Mouse (Mus musculus) midbrain, embryonic 12.5 days (tissue): ENCODE results near the gene Tgfb2. TPM values are rescaled to one million over a fixed set of nuclear protein-coding genes. Genes with fewer than 3 reads are reported as not detected.

Experiments used
- ATAC-seq: fragments of 200-750 bp; cut with Nextera tagmentation; 2 replicates; pipeline ENCODE4 v1.8.0; 2017; ENCODE audit warnings: low read depth, moderate TSS enrichment, moderate library complexity; ENCODE audit not compliant: low FRiP score
- H3K27ac ChIP-seq: fragments of 300-500 bp; sonication (generic); replicated peaks from 2 replicates; pipeline ENCODE4 v1.5.1; 2016; ENCODE audit warnings: mild to moderate bottlenecking
- H3K27me3 ChIP-seq: fragments of 300-500 bp; sonication (generic); 2 replicates; pipeline ENCODE4 v1.6.1; 2016; ENCODE audit warnings: mild to moderate bottlenecking
- H3K36me3 ChIP-seq: fragments of 300-500 bp; sonication (generic); 2 replicates; pipeline ENCODE4 v1.6.1; 2016
- H3K4me1 ChIP-seq: fragments of 300-500 bp; sonication (generic); 2 replicates; pipeline ENCODE4 v1.6.1; 2016
- H3K4me2 ChIP-seq: fragments of 300-500 bp; sonication (generic); replicated peaks from 2 replicates; pipeline ENCODE4 v1.6.1; 2016; ENCODE audit warnings: mild to moderate bottlenecking, moderate library complexity
- H3K4me3 ChIP-seq: fragments of 300-500 bp; sonication (generic); 2 replicates; pipeline ENCODE4 v1.5.1; 2016; ENCODE audit warnings: mild to moderate bottlenecking
- H3K9ac ChIP-seq: fragments of 300-500 bp; sonication (generic); replicated peaks from 2 replicates; pipeline ENCODE4 v1.6.1; 2016; ENCODE audit warnings: mild to moderate bottlenecking, moderate library complexity
- H3K9me3 ChIP-seq: fragments of 300-500 bp; sonication (generic); 2 replicates; pipeline ENCODE4 v1.6.1; 2016; ENCODE audit warnings: mild to moderate bottlenecking
- WGBS: fragments of 180-500 bp; shearing (Covaris S2); methylation state at CpG from one replicate; pipeline ENCODE4 v1.1.7; 2016; 5-methylcytosine and 5-hydroxymethylcytosine counted together
- polyA plus RNA-seq: library from polyadenylated mRNA; unstranded; fragments of >200 nt; fragmentation: Nextera tagmentation; extraction: Ambion mirVana; gene quantifications from 2 replicates; pipeline ENCODE4 v1.2.1, GENCODE M21; 2016

The Tgfb2 gene
- polyA plus RNA-seq, 1 experiment from 2014 or later = 16.5 TPM

DNA sequence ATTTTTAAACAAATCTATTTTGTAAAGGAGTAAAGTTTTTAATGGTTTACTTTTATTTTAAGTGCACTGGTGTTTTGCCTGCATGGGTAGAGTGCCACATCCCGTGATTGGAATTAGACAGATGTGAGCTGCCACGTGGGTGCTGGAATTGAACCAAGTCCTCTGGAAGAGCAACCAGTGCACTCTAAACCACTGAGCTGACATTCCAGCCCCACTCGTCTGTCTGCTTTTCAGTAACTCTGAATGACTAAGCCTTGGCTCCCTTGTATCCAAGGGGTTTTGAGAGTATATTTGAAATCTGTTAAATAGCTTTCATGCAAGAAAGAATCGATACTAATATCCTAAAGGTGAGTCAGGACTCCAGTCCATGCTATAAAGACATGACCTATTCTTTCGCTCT, 13.1 kb upstream of the Tgfb2 start:
- Histone ChIP-seq H3K27ac (no peak overlapping the region), H3K4me1 (no peaks in the 10 kb centered on the region), H3K4me3 (no peak overlapping the region), H3K9me3 (no peaks in the 10 kb centered on the region), H3K36me3 (peaks cover 23% of the 10 kb centered on the region), H3K9ac (no peak overlapping the region), H3K4me2 (no peak overlapping the region), H3K27me3 (no peaks in the 10 kb centered on the region)
- WGBS = 92% methylated on average over 5 of the region's 5 CpGs
- no peak for ATAC-seq

DNA sequence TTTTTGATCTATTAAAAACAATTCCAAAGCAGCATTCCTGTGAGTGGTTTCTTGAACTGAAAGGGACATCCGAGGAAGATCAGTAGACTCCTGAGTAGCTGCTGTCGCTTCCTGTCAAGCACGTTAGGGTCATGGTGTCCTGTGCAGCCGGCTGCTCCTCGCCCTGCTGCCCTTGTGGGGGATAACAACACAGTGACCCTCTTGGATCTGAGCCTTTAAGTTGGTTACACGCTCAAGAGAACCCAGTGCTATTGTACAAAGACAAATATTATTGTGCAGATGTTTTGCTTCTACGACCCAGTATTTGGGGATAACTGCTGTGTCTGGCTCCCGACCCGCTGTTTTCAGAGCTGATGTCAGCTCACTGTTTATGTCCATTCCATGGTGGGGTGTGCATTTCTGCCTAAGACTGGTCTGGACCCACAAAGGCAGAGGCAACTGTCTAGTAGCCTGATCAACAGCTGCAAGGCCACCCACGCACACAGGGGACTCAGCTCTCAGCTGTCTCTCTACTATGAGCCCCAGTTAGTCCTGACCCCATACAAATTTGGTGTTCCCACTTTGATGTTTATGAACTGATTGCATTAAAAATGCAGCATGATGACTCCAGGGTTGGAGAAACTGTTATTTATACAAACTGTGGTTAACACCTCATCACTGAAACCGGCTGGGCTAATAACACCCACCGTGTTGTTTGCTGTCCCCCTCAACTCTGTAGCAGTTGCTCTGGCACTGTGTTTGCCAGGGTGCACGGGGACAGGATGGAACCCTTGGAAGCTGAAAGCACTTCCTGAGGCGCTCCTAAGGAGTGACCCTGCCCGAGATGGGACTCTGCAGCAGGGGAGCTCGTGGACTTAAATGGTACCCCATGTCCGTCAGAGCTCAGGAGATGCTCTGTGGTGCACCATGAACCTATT, 9.4 kb upstream of the Tgfb2 start:
- Histone ChIP-seq H3K27me3 (no peaks in the 10 kb centered on the region), H3K4me1 (no peaks in the 10 kb centered on the region), H3K36me3 (peaks cover 16% of the 10 kb centered on the region), H3K4me2 (no peak overlapping the region), H3K9ac (no peak overlapping the region), H3K4me3 (no peak overlapping the region), H3K27ac (no peak overlapping the region), H3K9me3 (no peaks in the 10 kb centered on the region)
- 83% methylated on average over 17 of the region's 17 CpGs for WGBS
- no peak for ATAC-seq

DNA sequence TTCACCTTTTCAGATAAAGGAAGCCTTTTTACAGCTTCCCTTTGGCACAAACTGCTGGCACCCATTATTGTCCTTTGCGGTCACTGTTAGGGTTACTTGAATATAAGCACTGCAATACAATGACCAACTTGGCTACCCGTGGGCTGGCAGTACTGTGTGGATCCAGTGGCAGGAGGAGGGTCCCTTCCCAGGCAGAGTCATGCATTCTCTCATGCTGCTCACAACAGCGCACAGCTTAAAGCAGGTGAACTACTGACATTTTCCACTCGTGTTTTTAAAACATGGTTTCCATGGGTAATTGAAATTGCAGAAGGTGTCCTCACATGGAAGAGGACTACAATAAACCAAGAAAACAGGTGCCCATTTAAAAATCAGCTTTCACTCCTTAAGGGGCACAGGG, 8.4 kb upstream of the Tgfb2 start:
- WGBS = 85% methylated on average over 4 of the region's 4 CpGs
- peaks cover 7% of the 10 kb centered on the region; the same call in 1 of the 2 replicates for H3K36me3 ChIP-seq
- no peak overlapping the region for H3K4me2 ChIP-seq
- ATAC-seq = no peak
- no peak overlapping the region for H3K27ac ChIP-seq
- H3K9ac ChIP-seq = no peak overlapping the region
- no peaks in the 10 kb centered on the region for H3K27me3 ChIP-seq
- no peaks in the 10 kb centered on the region for H3K4me1 ChIP-seq
- no peak overlapping the region for H3K4me3 ChIP-seq
- no peaks in the 10 kb centered on the region for H3K9me3 ChIP-seq

DNA sequence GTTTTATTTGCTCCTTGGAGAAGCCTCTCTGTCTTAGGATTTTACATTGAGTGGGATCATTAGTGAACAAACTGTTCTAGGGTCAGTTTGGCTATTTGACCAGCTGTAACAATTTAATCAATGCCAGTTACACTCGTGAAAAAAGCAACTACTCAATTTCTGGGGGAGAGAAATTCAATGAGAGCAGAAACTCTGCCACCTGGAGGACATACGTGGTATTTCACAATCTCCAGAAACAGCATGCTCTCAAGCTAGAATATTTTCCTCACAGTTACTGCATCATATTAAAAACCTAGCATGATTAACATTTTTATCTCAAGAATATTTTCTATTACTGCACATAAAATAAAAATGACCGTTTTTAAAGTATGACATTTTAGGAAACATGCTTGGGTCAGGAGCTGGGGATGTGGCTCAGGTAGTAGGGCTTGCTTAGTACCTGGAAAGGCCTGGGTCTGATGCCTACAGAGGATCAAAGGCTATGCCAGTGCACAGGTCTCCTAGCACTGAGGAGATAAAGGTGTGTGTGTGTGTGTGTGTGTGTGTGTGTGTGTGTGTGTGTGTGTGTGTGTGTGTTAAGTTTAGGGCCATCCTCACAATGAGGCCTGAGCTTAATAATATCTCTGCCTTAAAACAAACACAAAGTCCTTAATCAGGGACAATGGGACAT, 7.1 kb upstream of the Tgfb2 start:
- Histone ChIP-seq H3K27me3 (0 out of 2 replicates have a peak, but pooled peaks cover 5% of the 10 kb centered on the region), H3K4me3 (no peak overlapping the region), H3K4me2 (no peak overlapping the region), H3K36me3 (no peaks in the 10 kb centered on the region), H3K9ac (no peak overlapping the region), H3K9me3 (no peaks in the 10 kb centered on the region), H3K4me1 (no peaks in the 10 kb centered on the region), H3K27ac (no peak overlapping the region)
- under 1% methylated on average over 3 of the region's 3 CpGs for WGBS
- no peak for ATAC-seq

DNA sequence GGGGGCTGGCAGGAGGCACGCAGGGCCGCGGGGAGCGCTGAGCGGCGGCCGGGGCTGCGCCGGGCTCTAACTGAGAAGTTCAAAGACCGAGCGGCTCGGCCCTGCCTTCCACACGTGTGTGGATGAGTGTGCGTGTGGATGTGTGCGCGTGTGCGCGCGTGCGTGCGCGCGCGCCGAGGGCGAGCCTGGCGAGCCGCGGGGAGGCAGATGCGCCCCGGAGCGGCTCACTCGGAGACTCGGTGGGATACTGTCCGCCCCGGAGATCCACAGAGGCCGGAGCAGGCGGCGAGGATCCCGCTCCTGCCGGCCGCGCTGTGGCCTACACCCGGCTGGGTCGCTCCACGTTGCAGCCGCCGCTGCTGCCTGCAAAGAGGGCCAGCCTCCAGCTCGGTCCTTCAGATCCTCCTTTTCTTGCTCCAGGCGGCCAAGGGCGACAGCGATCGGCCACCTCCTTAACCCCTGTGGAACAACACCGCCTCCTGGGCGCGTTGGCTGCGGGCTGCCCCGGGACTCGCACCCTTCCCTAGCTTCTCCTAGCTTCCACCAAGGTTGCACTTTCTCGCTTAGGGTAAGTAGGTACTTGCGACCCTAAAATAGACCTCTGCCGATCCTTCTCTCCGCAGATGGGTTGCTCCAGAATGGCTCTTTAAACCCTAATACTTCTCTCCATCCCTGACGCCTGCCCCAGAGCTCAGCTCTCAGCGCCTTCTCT, 430 bp downstream of the Tgfb2 start:
- H3K36me3 ChIP-seq = no peaks in the 10 kb centered on the region
- peaks cover 15% of the 10 kb centered on the region; the same call in 1 of the 2 replicates for H3K4me1 ChIP-seq
- peak overlapping the region; percentile 68 for H3K9ac ChIP-seq
- no peaks in the 10 kb centered on the region for H3K9me3 ChIP-seq
- peak overlapping the region; percentile 61 for H3K4me3 ChIP-seq
- peaks cover 51% of the 10 kb centered on the region for H3K27me3 ChIP-seq
- ATAC-seq = peak; percentile 85
- 0 out of 2 replicates have a peak overlapping the region, but pooled peaks have one; percentile 30 for H3K27ac ChIP-seq
- under 1% methylated on average over 65 of the region's 65 CpGs for WGBS
- H3K4me2 ChIP-seq = peak overlapping the region; percentile 77

DNA sequence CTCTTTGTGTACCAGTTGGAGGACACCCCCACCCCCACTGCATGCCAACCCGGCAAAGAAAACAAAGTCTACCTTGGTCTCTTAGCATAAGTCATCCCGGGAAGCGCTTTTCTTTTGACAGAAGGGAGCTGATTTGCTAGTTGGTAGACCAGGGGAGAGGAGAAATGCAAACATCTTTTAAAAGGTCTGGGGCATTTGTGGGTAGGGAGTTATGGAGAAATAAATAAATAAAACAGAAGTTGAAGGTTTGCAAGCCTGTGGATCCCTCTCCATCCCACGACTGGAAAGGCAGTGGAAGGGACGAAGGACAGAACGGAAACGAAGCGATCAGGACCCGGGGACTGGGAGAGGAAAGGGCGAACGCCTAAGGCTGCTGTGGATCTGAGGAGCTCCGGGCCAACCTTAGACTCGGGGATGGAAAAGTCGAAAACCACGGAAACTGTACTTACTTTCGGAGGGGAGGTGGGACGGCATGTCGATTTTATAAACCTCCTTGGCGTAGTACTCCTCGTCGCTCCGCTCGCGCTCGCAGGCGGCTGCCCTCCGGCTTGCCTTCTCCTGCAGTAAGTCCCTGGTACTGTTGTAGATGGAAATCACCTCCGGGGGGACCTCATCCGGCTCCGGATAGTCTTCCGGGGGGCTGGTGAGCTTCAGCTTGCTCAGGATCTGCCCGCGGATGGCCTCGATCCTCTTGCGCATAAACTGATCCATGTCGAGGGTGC, 1.6 kb downstream of the Tgfb2 start:
- Histone ChIP-seq H3K4me1 (peaks cover 15% of the 10 kb centered on the region; the same call in 1 of the 2 replicates), H3K4me2 (peak overlapping the region; percentile 77), H3K9me3 (no peaks in the 10 kb centered on the region), H3K9ac (peak overlapping the region; percentile 54), H3K4me3 (peak overlapping the region; percentile 61), H3K27ac (no peak overlapping the region), H3K27me3 (peaks cover 51% of the 10 kb centered on the region), H3K36me3 (no peaks in the 10 kb centered on the region)
- WGBS = under 1% methylated on average over 36 of the region's 36 CpGs
- peak; percentile 14; the same call in 1 of the 2 replicates for ATAC-seq

DNA sequence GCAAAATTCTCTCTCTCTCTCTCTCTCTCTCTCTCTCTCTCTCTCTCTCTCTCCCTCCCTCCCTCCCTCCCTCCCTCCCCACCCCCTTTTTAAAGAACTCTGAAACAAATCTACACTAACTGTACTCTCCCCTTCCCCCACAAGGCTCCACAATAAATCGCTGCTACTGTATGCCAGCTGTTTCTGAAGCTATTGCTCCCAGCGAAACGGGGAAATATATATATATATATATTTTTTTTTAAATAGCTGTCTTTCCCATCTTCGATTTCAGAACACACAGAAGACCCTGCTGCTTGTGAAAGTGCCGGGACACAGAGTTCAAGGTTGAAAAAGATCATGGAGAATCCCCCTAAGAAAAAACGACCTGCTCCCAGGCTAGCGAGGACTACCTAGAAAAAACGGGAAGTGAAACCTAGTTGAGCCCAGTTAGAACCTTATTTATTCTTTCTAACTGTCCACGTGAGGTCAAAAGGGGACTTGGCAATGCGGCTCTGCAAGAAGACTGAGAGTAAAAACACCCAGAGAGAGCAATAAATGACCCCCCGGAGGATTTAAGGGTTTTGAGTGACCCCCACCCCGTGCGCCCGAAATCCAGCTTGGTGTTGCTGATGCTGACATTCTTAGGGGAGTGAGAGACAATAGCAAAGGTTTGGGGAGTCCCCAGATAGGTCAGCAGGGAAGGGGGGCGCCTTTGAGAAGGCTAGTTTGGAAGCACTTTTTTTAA, 2.4 kb downstream of the Tgfb2 start:
- WGBS = 2% methylated on average over 15 of the region's 15 CpGs
- peaks cover 15% of the 10 kb centered on the region; the same call in 1 of the 2 replicates for H3K4me1 ChIP-seq
- no peaks in the 10 kb centered on the region for H3K36me3 ChIP-seq
- peak overlapping the region; percentile 61 for H3K4me3 ChIP-seq
- H3K9me3 ChIP-seq = no peaks in the 10 kb centered on the region
- no peak overlapping the region for H3K27ac ChIP-seq
- no peak for ATAC-seq
- peaks cover 50% of the 10 kb centered on the region for H3K27me3 ChIP-seq
- peak overlapping the region; percentile 77 for H3K4me2 ChIP-seq
- 0 out of 2 replicates have a peak overlapping the region, but pooled peaks have one; percentile 54 for H3K9ac ChIP-seq

DNA sequence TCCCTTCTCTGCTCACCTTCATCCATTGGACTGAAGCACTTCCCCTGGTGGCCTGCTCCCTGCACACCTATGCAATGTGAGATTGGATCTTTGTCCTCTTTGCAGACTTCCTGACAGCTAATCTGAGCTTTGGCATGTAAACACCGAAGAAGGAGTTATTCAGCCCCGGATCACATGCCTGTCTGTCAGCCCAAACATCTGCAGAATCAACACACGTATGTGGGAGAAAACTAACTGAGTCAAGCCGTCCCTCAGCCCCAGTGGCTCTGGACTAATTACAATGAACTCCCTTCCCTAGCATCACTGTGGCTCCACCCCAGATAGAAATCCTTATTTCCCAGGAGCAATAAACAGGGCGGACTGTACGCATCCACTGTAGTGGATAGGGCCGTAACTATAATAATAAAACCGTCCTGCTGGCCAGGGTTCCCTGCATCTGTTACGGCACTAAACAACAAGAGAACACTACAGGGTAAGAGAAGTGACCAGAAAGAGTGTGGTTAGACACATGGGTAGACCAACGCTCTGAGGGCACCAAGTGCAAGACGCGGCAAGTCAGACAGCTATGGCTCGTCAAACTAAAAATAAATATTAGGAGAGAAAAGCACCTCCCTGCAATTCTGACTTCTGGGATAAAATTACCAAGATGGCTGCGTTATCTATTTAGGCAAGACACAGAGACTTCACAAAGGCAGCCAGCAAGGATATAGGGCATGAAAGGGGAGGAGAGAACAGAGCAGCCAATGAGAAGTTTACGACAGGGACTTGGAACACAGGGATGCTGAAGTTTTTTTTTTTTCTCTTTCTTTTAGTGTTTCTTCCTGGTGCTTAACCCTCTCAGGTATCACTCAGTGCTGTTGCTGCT, 3.2 kb downstream of the Tgfb2 start:
- no peak for ATAC-seq
- Histone ChIP-seq H3K36me3 (no peaks in the 10 kb centered on the region), H3K9ac (no peak overlapping the region), H3K27me3 (peaks cover 44% of the 10 kb centered on the region), H3K4me1 (peaks cover 15% of the 10 kb centered on the region; the same call in 1 of the 2 replicates), H3K4me2 (peak overlapping the region; percentile 77), H3K9me3 (no peaks in the 10 kb centered on the region), H3K27ac (no peak overlapping the region), H3K4me3 (peak overlapping the region; percentile 61; the same call in 1 of the 2 replicates)
- 24% methylated on average over 15 of the region's 15 CpGs for WGBS

DNA sequence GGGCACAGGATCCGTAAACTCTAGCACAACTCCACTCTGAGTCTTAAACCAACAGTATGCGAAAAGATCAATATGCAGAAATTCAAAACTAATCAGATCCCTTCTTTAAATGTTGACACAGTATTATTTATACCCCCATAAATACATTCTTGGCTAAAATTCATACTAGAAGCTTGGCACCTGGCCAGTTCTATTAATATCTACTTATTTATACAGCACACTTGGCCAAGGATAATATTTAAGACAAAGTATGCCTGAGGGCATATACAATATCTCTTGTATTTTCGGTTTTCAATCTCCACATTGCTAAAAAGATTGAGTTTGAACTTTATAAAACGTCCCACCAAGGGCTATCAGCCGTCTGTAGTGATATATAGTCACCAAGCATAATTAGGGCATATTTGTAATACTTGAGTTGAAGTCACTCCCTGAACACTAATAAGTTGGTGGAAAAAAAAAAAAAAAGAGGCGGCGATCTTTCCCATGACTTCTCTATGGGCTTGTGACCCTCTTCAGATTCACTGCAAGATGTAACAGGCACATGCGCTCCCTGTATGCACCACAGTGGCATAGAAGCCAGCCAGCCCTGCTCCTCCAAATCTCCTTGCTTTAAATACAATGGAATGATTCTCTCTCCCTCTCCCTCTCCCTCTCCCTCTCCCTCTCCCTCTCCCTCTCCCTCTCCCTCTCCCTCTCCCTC, 4.4 kb downstream of the Tgfb2 start:
- H3K27me3 ChIP-seq = peaks cover 34% of the 10 kb centered on the region
- ATAC-seq = no peak
- peaks cover 15% of the 10 kb centered on the region; the same call in 1 of the 2 replicates for H3K4me1 ChIP-seq
- H3K36me3 ChIP-seq = no peaks in the 10 kb centered on the region
- 79% methylated on average over 8 of the region's 8 CpGs for WGBS
- H3K9me3 ChIP-seq = no peaks in the 10 kb centered on the region
- no peak overlapping the region for H3K9ac ChIP-seq
- H3K27ac ChIP-seq = no peak overlapping the region
- no peak overlapping the region for H3K4me3 ChIP-seq
- no peak overlapping the region for H3K4me2 ChIP-seq

DNA sequence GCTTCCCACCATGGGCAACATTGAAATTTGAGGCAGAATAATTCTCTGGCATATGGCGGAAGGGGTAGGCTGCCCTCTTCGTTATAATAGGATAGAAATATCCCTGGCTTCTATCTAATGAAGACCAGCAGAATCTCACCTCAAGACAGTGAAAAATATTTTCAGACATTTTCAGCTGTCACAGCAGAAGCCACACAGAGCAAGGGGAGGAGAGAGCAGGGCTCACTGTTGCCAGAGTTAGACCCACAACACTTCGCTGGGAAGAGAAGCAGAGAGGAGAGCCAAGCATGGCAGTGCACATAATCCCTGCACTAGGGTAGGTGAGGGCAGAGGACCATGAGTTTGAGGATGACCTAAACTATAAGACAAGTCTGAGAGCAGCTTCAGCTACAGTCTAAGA, 5.3 kb downstream of the Tgfb2 start:
- ATAC-seq = no peak
- Histone ChIP-seq H3K27me3 (peaks cover 28% of the 10 kb centered on the region), H3K9ac (no peak overlapping the region), H3K4me1 (peaks cover 15% of the 10 kb centered on the region; the same call in 1 of the 2 replicates), H3K4me2 (no peak overlapping the region), H3K27ac (no peak overlapping the region), H3K4me3 (no peak overlapping the region), H3K9me3 (no peaks in the 10 kb centered on the region), H3K36me3 (no peaks in the 10 kb centered on the region)
- WGBS = 80% methylated on average over 3 of the region's 3 CpGs
